ENCODE assay signal across 45 mouse cellular contexts in the genomic region with DNA sequence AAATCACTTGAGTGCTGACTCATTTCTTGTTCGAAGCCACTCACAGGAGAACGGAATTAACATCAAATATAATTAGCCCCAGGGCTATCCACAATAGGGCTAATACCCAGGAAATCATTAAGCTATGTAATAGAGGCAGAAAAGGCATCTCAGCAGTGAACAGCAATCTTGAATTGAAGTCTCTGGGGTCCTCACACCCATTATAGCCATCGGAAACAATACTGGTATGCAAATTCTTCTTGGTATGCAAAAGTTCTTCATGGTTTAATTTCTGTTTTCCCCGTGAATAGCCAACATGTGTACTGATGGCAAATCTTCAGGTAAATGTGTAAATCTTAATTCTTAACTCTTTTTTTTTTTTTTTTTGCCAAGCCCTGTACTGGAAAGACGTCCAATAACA. TPM values are rescaled to one million over a fixed set of nuclear protein-coding genes. Genes with fewer than 3 reads are reported as not detected.
"Had no signal": no experiment of that assay in that cellular context is flagged by ENCODE, and none has a peak within 500 bp of the region (broad histone marks: within the 10 kb centered on the region; RNA-seq: fewer than 3 reads in every experiment).

No protein-coding gene starts in this region.

- H3K9me3 ChIP-seq: heart, embryonic 12.5 days; heart, embryonic 13.5 days; heart, embryonic 15.5 days; hindbrain, embryonic 13.5 days; intestine, embryonic 15.5 days had no signal

- H3K9ac ChIP-seq: heart, embryonic 12.5 days; heart, embryonic 13.5 days; heart, embryonic 15.5 days; hindbrain, embryonic 12.5 days; hindbrain, embryonic 13.5 days; hindbrain, embryonic 14.5 days; hindbrain, embryonic 15.5 days; intestine, embryonic 15.5 days; kidney, embryonic 15.5 days had no signal

- DNase-seq: heart, postnatal 10 days; heart, postnatal 14 days; heart, postnatal 36 days; heart, postnatal 4 days; kidney, adult 11 months; kidney, adult 18-20 months; kidney, adult 2 months; kidney, adult 8-10 months; kidney, adult 9 months; kidney, postnatal 10 days; kidney, postnatal 14 days; kidney, postnatal 25 days; kidney, postnatal 36 days; kidney, postnatal 4 days; layer of hippocampus, adult 9-11 months; layer of hippocampus, postnatal 36 days had no signal

- H3K4me3 ChIP-seq: heart, embryonic 10.5 days; heart, embryonic 12.5 days; heart, embryonic 13.5 days; heart, embryonic 15.5 days; hindbrain, embryonic 10.5 days; hindbrain, embryonic 12.5 days; hindbrain, embryonic 13.5 days; hindbrain, embryonic 15.5 days; intestine, embryonic 15.5 days; kidney, embryonic 15.5 days; layer of hippocampus, adult 2 months had no signal

- H3K27me3 ChIP-seq: heart, embryonic 12.5 days; heart, embryonic 13.5 days; heart, embryonic 15.5 days; hindbrain, embryonic 15.5 days; kidney, embryonic 15.5 days had no signal

- H3K4me1 ChIP-seq: hindbrain, embryonic 13.5 days; hindbrain, embryonic 15.5 days had no signal

- H3K27ac ChIP-seq: heart, embryonic 10.5 days; heart, embryonic 13.5 days; heart, embryonic 15.5 days; hindbrain, embryonic 10.5 days; hindbrain, embryonic 12.5 days; hindbrain, embryonic 13.5 days; hindbrain, embryonic 14.5 days; hindbrain, embryonic 15.5 days; hindbrain, postnatal 0 days; intestine, embryonic 15.5 days; kidney, embryonic 15.5 days; kidney, postnatal 0 days; layer of hippocampus, adult 2 months had no signal

- ATAC-seq: hindbrain, embryonic 16.5 days; hindbrain, postnatal 0 days; inflammation-experienced regulatory T-cells, adult 6 months; intestine, embryonic 15.5 days; intestine, embryonic 16.5 days; intestine, postnatal 0 days had no signal

- H3K4me2 ChIP-seq: heart, embryonic 11.5 days; heart, embryonic 12.5 days; heart, embryonic 13.5 days; heart, embryonic 15.5 days; hindbrain, embryonic 12.5 days; hindbrain, embryonic 13.5 days; hindbrain, embryonic 14.5 days; hindbrain, embryonic 15.5 days; intestine, embryonic 15.5 days; kidney, embryonic 15.5 days had no signal

- H3K36me3 ChIP-seq: heart, embryonic 10.5 days; heart, embryonic 12.5 days; heart, embryonic 13.5 days; heart, embryonic 15.5 days; hindbrain, embryonic 10.5 days; hindbrain, embryonic 12.5 days; hindbrain, embryonic 13.5 days; hindbrain, embryonic 15.5 days; intestine, embryonic 15.5 days; kidney, embryonic 15.5 days had no signal

RNA-seq across cellular contexts. Expression of gene Hsd17b13, which starts 46.7 kb away (rescaled TPM):
- total RNA-seq: heart, postnatal 10 days; heart, postnatal 14 days; heart, postnatal 25 days; heart, postnatal 36 days; hematopoietic stem cell, adult 5-6 weeks; hindbrain, postnatal 0 days; layer of hippocampus, adult 18-20 months; layer of hippocampus, adult 2 months; layer of hippocampus, adult 8-10 months; layer of hippocampus, postnatal 10 days; layer of hippocampus, postnatal 14 days; layer of hippocampus, postnatal 25 days; layer of hippocampus, postnatal 36 days had no signal
- polyA plus RNA-seq: heart, embryonic 10.5 days; heart, embryonic 12.5 days; heart, embryonic 14.5 days; heart, embryonic 15.5 days; hindbrain, embryonic 10.5 days; hindbrain, embryonic 11.5 days; hindbrain, embryonic 12.5 days; hindbrain, embryonic 13.5 days; hindbrain, embryonic 14.5 days; hindbrain, embryonic 15.5 days; hindbrain, embryonic 16.5 days; hindbrain, postnatal 0 days; inflammation-experienced regulatory T-cells, adult 6 months; kidney, embryonic 14.5 days had no signal
